Mouse (Mus musculus) heart, adult 2 months (tissue): ENCODE data around the gene 1700122O11Rik. TPM values are rescaled to one million over a fixed set of nuclear protein-coding genes. Genes with fewer than 3 reads are reported as not detected.
A peak's percentile ranks its signal among the peaks of the same experiment; 100 is the strongest.

Experiments used
- DNase-seq, 2 experiments: peaks; one replicate each; pipeline ENCODE4 v3.0.0; 2021
- H3K27ac ChIP-seq: fragments of 200-600 bp; 2 replicates; pipeline ENCODE4 v1.8.1; 2022
- H3K27me3 ChIP-seq: fragments of 200-500 bp; 2 replicates; pipeline ENCODE4 v1.6.1; 2012; ENCODE audit warnings: mild to moderate bottlenecking, low read length, inconsistent platforms, mixed read lengths; ENCODE audit not compliant: control insufficient read depth, insufficient read depth
- H3K36me3 ChIP-seq: fragments of 200-500 bp; 2 replicates; pipeline ENCODE4 v1.6.1; 2012; ENCODE audit warnings: low read length, inconsistent platforms; ENCODE audit not compliant: control insufficient read depth, insufficient read depth
- H3K4me1 ChIP-seq: fragments of 200-500 bp; 2 replicates; pipeline ENCODE4 v1.6.1; 2011; ENCODE audit warnings: low read length; ENCODE audit not compliant: control insufficient read depth, insufficient read depth
- H3K4me3 ChIP-seq: fragments of 200-600 bp; 2 replicates; pipeline ENCODE4 v1.8.1; 2022
- H3K79me2 ChIP-seq: fragments of 200-500 bp; replicated peaks from 2 replicates; pipeline ENCODE4 v1.6.1; 2012; ENCODE audit warnings: mild to moderate bottlenecking, inconsistent platforms, low read length, moderate library complexity, mixed read lengths; ENCODE audit not compliant: control insufficient read depth, insufficient read depth
- H3K9ac ChIP-seq: fragments of 200-500 bp; 2 replicates; pipeline ENCODE4 v1.6.1; 2012; ENCODE audit warnings: low read depth, mild to moderate bottlenecking, control low read depth, inconsistent platforms, low read length, mixed read lengths
- CTCF ChIP-seq: fragments of 200-600 bp; IDR thresholded peaks from 2 replicates; pipeline ENCODE4 v1.8.1; 2022; ENCODE audit warnings: antibody characterized with exemption, mild to moderate bottlenecking, moderate library complexity
- EP300 ChIP-seq: fragments of 200-500 bp; IDR thresholded peaks from 2 replicates; pipeline ENCODE4 v1.6.1; 2011; ENCODE audit warnings: low read depth, low read length, control low read depth; ENCODE audit not compliant: insufficient read depth
- POLR2A ChIP-seq: fragments of 200-500 bp; IDR thresholded peaks from 2 replicates; pipeline ENCODE4 v1.6.1; 2011; ENCODE audit warnings: mild to moderate bottlenecking, low read depth, low read length, control low read depth; ENCODE audit not compliant: insufficient read depth
- WGBS: fragments of 180-500 bp; shearing (Covaris S2); methylation state at CpG from one replicate; pipeline ENCODE4 v1.1.7; 2018; 5-methylcytosine and 5-hydroxymethylcytosine counted together
- intact Hi-C: fragments of 180-260 bp; cut with DNase I; formaldehyde crosslinking; loops from one replicate; pipeline ENCODE4 v1.15.1; 2025
- polyA plus RNA-seq: library from polyadenylated mRNA; depleted of rRNA; stranded (reverse); fragments of >200 nt; gene quantifications from 2 replicates; pipeline ENCODE4 v1.2.3, GENCODE M21; 2012
- total RNA-seq, 2 experiments: library from RNA; stranded (reverse); gene quantifications; 2 replicates each; pipeline ENCODE4 v1.2.3; 2021

Gene 1700122O11Rik
- total and polyA plus RNA-seq, 3 experiments = not detected

DNA sequence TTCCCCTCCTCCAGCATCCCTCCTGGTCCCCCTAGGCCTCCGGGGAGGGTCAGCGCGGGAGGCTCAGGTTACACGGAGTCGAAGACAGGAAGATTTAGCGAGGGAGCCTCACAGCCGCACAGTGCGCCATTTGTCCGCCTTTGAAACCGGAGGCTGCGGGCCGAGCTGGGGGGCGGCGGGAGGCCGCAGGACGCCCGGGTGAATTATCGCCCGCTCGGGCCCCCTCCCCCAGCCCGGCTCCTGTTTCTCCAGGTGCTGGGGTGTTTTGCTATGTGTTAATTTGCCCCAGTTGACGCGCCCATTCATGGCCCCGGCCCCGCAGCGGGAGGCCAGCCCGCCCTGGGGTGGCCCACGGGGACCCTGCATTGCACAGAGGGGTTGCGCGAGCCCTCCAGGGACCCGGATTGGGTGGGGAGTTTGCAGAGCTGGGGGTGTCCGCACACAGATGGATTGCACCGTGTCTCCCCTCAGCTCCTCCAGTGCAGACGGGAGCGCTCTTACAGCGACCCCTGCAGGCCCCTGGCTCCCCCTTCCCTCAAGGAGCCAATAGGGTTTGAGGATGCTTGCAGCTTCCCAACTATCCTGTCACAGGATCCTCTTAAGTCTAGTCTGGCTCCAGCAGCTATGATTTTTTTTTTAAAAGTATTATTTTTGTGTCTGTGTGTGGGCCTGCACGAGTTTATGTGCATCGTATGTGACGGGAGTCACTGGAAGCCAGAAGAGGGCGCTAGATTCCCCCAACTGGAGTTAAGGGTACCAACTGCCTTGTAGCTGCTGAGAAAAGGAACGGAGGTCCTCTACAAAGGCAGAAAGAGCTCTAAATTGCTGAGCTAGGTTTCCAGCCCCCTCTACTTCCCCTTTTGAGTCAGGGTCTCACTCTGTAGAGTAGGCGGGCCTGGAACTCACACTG is 6.3 kb downstream of the 1700122O11Rik start:
- H3K79me2 ChIP-seq = no peaks in the 10 kb centered on the region
- intact Hi-C loops = no loop called here
- H3K9ac ChIP-seq = no peak overlapping the region
- H3K27me3 ChIP-seq = no peaks in the 10 kb centered on the region
- no peak overlapping the region for H3K27ac ChIP-seq
- TF ChIP-seq CTCF (peak; percentile 33), EP300 (no peak)
- no peak overlapping the region for H3K4me3 ChIP-seq
- H3K4me1 ChIP-seq = no peaks in the 10 kb centered on the region
- 20% methylated on average over 42 of the region's 42 CpGs for WGBS
- no peaks in the 10 kb centered on the region for H3K36me3 ChIP-seq
- no peak for DNase-seq

DNA sequence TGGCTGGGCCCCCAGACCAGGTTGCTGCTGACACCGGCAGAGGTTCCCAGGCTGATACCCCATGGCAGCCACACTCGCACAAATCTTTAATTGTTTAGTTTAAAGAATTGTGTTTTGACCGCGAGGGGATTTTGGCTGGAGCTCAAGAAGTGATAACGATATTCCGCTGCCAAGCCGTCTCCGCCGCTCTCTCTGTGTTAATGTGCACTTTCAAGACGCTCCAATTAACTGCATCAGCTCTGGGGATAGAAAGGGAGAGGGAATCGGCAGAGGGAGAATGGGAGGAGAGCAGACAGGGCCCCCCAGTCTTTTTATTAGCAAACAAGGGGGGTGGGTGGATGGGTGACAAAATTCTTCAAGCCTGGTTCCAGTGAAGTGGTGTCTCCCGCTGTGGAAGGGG is 8.9 kb downstream of the 1700122O11Rik start:
- Histone ChIP-seq H3K27me3 (no peaks in the 10 kb centered on the region), H3K9ac (no peak overlapping the region), H3K36me3 (no peaks in the 10 kb centered on the region), H3K27ac (no peak overlapping the region), H3K4me1 (no peaks in the 10 kb centered on the region), H3K79me2 (no peaks in the 10 kb centered on the region), H3K4me3 (no peak overlapping the region)
- WGBS = 27% methylated on average over 12 of the region's 12 CpGs
- no peak for DNase-seq
- intact Hi-C loops = no loop called here
- no peak for TF ChIP-seq CTCF
- TF ChIP-seq EP300 = no peak
- TF ChIP-seq POLR2A = no peak

DNA sequence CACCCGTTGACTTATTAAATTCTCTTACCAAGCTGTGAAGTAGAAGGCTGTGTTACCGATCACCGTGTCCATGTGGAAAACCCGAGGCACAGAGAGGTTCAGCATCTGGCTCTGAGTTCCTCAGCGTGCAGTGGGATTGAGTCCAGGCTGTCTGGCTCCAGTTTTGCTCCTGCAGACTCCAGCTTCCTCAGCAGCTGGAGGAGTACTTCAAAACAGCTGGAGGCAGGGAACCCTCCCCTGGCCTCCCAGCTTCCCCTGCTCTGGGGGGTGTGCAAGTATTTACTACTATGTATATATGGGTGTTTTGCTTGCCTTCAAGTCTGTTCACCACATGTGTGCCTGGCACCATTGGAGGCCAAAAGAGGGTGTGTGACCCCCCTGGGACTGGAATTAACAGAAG is 9.8 kb downstream of the 1700122O11Rik start:
- TF ChIP-seq CTCF (no peak), POLR2A (no peak), EP300 (no peak)
- no peaks in the 10 kb centered on the region for H3K27me3 ChIP-seq
- DNase-seq = peak; percentile 38 to 42
- H3K4me3 ChIP-seq = no peak overlapping the region
- intact Hi-C loops = no loop called here
- no peaks in the 10 kb centered on the region for H3K79me2 ChIP-seq
- H3K27ac ChIP-seq = no peak overlapping the region
- WGBS = 49% methylated on average over 5 of the region's 5 CpGs
- peaks cover 4% of the 10 kb centered on the region; the same call in 1 of the 2 replicates for H3K4me1 ChIP-seq
- no peak overlapping the region for H3K9ac ChIP-seq
- H3K36me3 ChIP-seq = no peaks in the 10 kb centered on the region

DNA sequence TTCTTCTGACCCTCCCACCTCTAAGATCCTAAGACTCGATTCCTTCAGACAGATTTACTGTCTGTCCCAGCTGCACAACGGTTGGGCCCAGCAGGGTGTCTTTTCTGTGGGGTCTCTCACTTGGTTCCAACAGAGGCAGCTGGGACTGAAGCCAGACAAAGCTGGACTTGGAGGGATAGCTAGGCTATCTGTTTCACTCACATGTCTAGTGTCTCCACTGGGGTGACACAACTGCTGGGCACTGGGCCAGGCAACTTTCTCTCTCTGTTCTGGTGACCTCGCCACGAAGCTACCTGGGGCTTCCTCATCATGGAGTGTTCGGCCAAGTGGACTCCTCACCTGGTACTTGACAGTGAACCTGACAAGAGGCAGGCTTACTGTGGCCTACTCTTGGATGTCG is 10.4 kb downstream of the 1700122O11Rik start:
- Histone ChIP-seq H3K27ac (no peak overlapping the region), H3K9ac (no peak overlapping the region), H3K36me3 (no peaks in the 10 kb centered on the region), H3K4me1 (peaks cover 4% of the 10 kb centered on the region; the same call in 1 of the 2 replicates), H3K79me2 (no peaks in the 10 kb centered on the region), H3K27me3 (no peaks in the 10 kb centered on the region), H3K4me3 (no peak overlapping the region)
- DNase-seq = peak; percentile 38 to 46
- intact Hi-C loops = no loop called here
- TF ChIP-seq EP300 (no peak), POLR2A (no peak), CTCF (no peak)
- WGBS = 43% methylated on average over 6 of the region's 6 CpGs

DNA sequence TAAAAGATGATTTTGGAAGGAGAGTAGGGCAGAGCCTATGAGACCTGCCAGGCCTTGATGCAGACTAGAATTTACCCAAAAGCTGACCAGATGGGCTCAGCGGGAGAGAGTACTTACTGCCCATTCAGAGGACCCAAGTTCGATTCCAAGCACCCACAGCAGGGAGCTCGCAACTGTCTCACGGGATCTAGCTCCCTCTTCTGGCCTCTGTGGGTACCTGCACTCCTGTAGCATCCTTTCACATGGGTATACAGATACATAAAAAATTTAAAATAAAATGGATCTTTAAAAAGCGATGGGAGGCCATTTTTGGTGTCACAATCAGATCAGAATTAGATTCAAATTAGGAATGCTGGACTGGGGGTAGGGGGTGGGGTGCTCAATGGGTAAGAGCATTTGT is 11.1 kb downstream of the 1700122O11Rik start:
- 95% methylated on average over 5 of the region's 5 CpGs for WGBS
- no peaks in the 10 kb centered on the region for H3K27me3 ChIP-seq
- H3K79me2 ChIP-seq = no peaks in the 10 kb centered on the region
- TF ChIP-seq POLR2A (no peak), CTCF (0 out of 2 replicates have a peak, but pooled peaks have one; percentile 7)
- H3K4me1 ChIP-seq = peaks cover 4% of the 10 kb centered on the region; the same call in 1 of the 2 replicates
- H3K4me3 ChIP-seq = no peak overlapping the region
- no peak for DNase-seq
- no peak overlapping the region for H3K27ac ChIP-seq
- intact Hi-C loops = no loop called here
- H3K36me3 ChIP-seq = no peaks in the 10 kb centered on the region
- no peak overlapping the region for H3K9ac ChIP-seq

DNA sequence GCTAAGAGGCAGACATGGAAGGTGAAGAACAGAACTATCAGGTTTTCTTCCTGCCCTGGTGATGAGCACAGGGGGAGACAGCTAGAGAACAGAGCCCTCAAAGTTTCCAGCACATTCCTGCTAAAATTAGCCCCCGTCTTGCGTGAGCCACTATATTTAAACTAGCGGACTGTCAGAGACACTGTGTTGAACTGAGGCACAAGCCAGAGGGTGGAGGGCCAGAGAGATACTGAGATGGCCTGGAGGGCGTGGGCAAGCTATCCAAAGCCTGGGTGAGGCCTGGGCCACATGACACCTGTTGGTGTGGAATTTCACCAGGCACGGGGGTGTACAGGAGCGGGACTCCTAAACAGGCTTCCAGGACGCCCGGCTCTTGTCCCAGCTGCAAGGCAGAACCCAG is 14.0 kb downstream of the 1700122O11Rik start:
- H3K36me3 ChIP-seq = no peaks in the 10 kb centered on the region
- H3K27ac ChIP-seq = peak overlapping the region; percentile 64
- WGBS = 59% methylated on average over 8 of the region's 8 CpGs
- TF ChIP-seq CTCF (no peak), POLR2A (0 out of 2 replicates have a peak, but pooled peaks have one; percentile 33), EP300 (no peak; the same call in 1 of the 2 replicates)
- peaks cover 4% of the 10 kb centered on the region; the same call in 1 of the 2 replicates for H3K4me1 ChIP-seq
- H3K79me2 ChIP-seq = no peaks in the 10 kb centered on the region
- H3K9ac ChIP-seq = peak overlapping the region; percentile 38; the same call in 1 of the 2 replicates
- peak; percentile 42 to 63 for DNase-seq
- no peaks in the 10 kb centered on the region for H3K27me3 ChIP-seq
- no peak overlapping the region for H3K4me3 ChIP-seq
- intact Hi-C loops = no loop called here
